ENCODE assay signal across 8 mouse cellular contexts in genomic region chr1:98002561-98003425, GRCm38 (mm10).
DNase-seq lines count a peak whose midpoint lies in the region; ATAC-seq and TF ChIP-seq lines count a peak whose summit lies in the region.

No protein-coding gene starts in this region.

- no peak for TF ChIP-seq CTCF in heart, adult 2 months (IDR thresholded peaks at IDR 0.05)
- TF ChIP-seq CTCF in layer of hippocampus, adult 2 months (conservative IDR thresholded peaks at IDR 0.05) = no peak

- no peak for TF ChIP-seq POLR2A in heart, adult 2 months (IDR thresholded peaks at IDR 0.05; ENCODE audit: insufficient read depth, low read depth, low read length)

- intact Hi-C loops in heart, adult 2 months (cut with DNase I) = no loop called here

- ATAC-seq in erythroblast, adult 5-6 weeks (replicated peaks; ENCODE audit: low FRiP score, poor library complexity, severe bottlenecking) = no peak

- H3K27ac ChIP-seq in heart, adult 2 months = no peak overlapping the region; the same call in 1 of the 2 replicates
- no peak overlapping the region for H3K27ac ChIP-seq in heart, embryonic 10.5 days
- H3K27ac ChIP-seq in layer of hippocampus, adult 2 months = peak overlapping the region; percentile 53; the same call in 1 of the 2 replicates

- H3K36me3 ChIP-seq in heart, adult 2 months (ENCODE audit: control insufficient read depth, insufficient read depth, low read length) = peaks cover 4% of the 10 kb centered on the region; the same call in 1 of the 2 replicates
- no peaks in the 10 kb centered on the region; the same call in 1 of the 2 replicates for H3K36me3 ChIP-seq in heart, embryonic 10.5 days

- no peaks in the 10 kb centered on the region for H3K79me2 ChIP-seq in heart, adult 2 months (replicated peaks; ENCODE audit: control insufficient read depth, insufficient read depth, low read length)

- H3K9ac ChIP-seq in heart, adult 2 months (ENCODE audit: low read depth, low read length) = no peak overlapping the region

- H3K9me3 ChIP-seq in heart, embryonic 10.5 days = no peaks in the 10 kb centered on the region

- peaks cover 3% of the 10 kb centered on the region for H3K4me1 ChIP-seq in heart, adult 2 months (ENCODE audit: control insufficient read depth, insufficient read depth, low read length)
- no peaks in the 10 kb centered on the region for H3K4me1 ChIP-seq in heart, embryonic 10.5 days

- no peak overlapping the region for H3K4me3 ChIP-seq in heart, adult 2 months
- H3K4me3 ChIP-seq in heart, embryonic 10.5 days = no peak overlapping the region
- H3K4me3 ChIP-seq in layer of hippocampus, adult 2 months = no peak overlapping the region

- 39% methylated on average over 7 of the region's 7 CpGs for WGBS in heart, adult 2 months
- 71% methylated on average over 7 of the region's 7 CpGs for WGBS in heart, embryonic 10.5 days

- TF ChIP-seq EP300 in heart, adult 2 months (IDR thresholded peaks at IDR 0.05; ENCODE audit: insufficient read depth, low read depth, low read length) = no peak

- H3K27me3 ChIP-seq in heart, adult 2 months (ENCODE audit: control insufficient read depth, insufficient read depth, low read length) = no peaks in the 10 kb centered on the region
- H3K27me3 ChIP-seq in heart, embryonic 10.5 days (ENCODE audit: insufficient read depth, poor library complexity, severe bottlenecking) = no peaks in the 10 kb centered on the region

- peak; percentile 35 to 51 for DNase-seq in heart, adult 2 months
- DNase-seq in heart, embryonic 10.5 days (ENCODE audit: low spot score) = no peak
- peak; percentile 65 for DNase-seq in adrenal gland, adult 8-10 months
- DNase-seq in gastrocnemius, postnatal 10 days = peak; percentile 19
- DNase-seq in layer of hippocampus, adult 2 months (ENCODE audit: low spot score in 2 of 2) = peak; percentile 56 to 63
- peak; percentile 49 for DNase-seq in lung, postnatal 36 days
- no peak for DNase-seq in spleen, postnatal 4 days (ENCODE audit: low spot score in 2 of 2)

Comparison
In these comparisons a context has a peak if more than half of its experiments do, and no peak if none do; other contexts are left out.
1. DNase-seq: peak in heart, adult 2 months (2 of 2), adrenal gland, adult 8-10 months (single experiment), gastrocnemius, postnatal 10 days (single experiment), layer of hippocampus, adult 2 months (2 of 2) and lung, postnatal 36 days (single experiment); none in heart, embryonic 10.5 days (single experiment) and spleen, postnatal 4 days (0 of 2).